Mouse (Mus musculus) hematopoietic stem cell, adult 5-6 weeks (primary cell): ENCODE results near the gene Atp8b4. TPM values are rescaled to one million over a fixed set of nuclear protein-coding genes. Genes with fewer than 3 reads are reported as not detected.
"Not testable (repeated sequence)": the region's sequence is repeated elsewhere in the genome, so short reads cannot be mapped to it uniquely, and the experiment has no call there.

Experiments used
- ATAC-seq, 2 experiments: fragments of 125-278 bp in 1 of 2; replicated peaks in 1 of 2; 2 replicates each; pipeline ENCODE4 v1.8.0; 2016 to 2017; ENCODE audit warnings: inconsistent platforms in 2 of 2, mild to moderate bottlenecking in 2 of 2, moderate number of reproducible peaks in 2 of 2, low read depth in 1 of 2, moderate TSS enrichment in 1 of 2; ENCODE audit not compliant: low FRiP score in 2 of 2, poor library complexity in 2 of 2, severe bottlenecking in 2 of 2, insufficient read depth in 1 of 2, low TSS enrichment in 1 of 2
- total RNA-seq: library from RNA; stranded (forward); fragments of 172-1452, 232-1000 nt; gene quantifications from 2 replicates; pipeline ENCODE4 v1.2.3, GENCODE M21; 2017

The Atp8b4 gene
- total RNA-seq, 1 experiment from 2014 or later, result 31.5 TPM

GRCm38 (mm10) chr2:126466391-126467134 lies 33.9 kb downstream of the Atp8b4 start:
- ATAC-seq, result peak; percentile 87 to 89

- ATAC-seq, result no peak
These were observed 41.8 kb downstream of the Atp8b4 start for GRCm38 (mm10) chr2:126458661-126459060.

- ATAC-seq, result not testable (repeated sequence)
These were observed 42.7 kb downstream of the Atp8b4 start for GRCm38 (mm10) chr2:126457759-126458158.

GRCm38 (mm10) chr2:126450937-126451302 lies 49.6 kb downstream of the Atp8b4 start:
- ATAC-seq, result no peak

GRCm38 (mm10) chr2:126450210-126450936 lies 50.1 kb downstream of the Atp8b4 start:
- no peak for ATAC-seq

GRCm38 (mm10) chr2:126445039-126445438 lies 55.4 kb downstream of the Atp8b4 start:
- no peak for ATAC-seq

DNA sequence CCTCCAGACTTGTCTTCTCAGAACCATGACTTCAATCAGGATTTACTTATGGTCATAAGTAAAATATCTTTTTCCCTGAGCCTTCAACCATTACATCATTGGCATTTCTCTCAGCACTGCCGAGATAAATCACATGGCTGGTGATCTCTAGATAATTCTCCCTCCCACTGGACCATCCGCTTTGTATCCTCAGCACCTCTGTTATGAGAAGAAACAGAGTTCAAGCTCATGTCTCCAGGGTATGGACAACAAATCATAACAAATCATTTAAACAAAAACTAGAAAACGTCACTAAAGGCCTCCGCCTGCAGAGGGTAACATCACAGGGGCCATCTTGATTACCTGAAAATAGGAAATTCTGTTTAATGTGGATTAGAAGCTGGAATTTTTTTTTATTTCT lies 58.9 kb downstream of the Atp8b4 start:
- ATAC-seq, result no peak

DNA sequence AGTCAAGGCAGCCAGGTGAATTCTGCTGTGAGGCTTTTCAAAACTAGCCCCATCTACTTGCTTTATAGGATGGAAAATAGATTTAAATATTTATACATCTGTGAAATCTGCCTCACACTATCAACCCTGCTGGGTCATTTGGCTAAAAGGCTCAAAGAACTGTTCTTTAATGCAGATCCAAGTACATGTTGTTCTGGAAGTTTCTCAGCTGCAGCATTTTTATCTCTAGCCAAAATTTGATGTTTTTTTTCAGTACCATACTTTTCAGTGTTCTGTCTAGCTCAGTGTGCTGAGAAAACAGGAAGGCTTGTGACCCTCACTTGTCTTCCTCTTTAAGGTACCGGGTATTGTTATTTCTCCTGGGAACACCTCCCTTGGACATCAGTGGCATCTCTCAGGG lies 65.8 kb downstream of the Atp8b4 start:
- ATAC-seq, result no peak

DNA sequence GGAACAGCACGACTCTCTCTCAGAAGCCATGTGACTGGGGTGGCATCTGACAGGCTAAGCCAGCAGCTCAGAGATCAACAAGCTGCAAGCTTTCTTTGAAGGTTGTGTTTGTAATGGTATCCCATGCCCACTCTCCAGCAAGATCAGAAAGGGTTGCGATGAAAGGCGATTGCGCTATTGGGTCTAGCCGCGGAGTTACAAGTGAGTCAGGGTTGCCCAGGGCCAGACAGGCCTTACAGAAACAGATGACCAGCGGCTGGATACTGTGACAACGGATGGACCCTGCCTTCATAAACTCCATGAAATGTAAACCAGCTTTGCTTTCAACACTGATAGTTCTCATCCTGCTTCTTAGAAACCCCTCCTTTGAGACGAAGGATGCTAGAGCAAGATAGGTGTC lies 66.2 kb downstream of the Atp8b4 start:
- no peak for ATAC-seq

GRCm38 (mm10) chr2:126432481-126433066 lies 67.9 kb downstream of the Atp8b4 start:
- ATAC-seq, result no peak

GRCm38 (mm10) chr2:126429282-126429681 lies 71.2 kb downstream of the Atp8b4 start:
- ATAC-seq, result peak; percentile 91 to 92

- no peak for ATAC-seq
These were observed 75.3 kb downstream of the Atp8b4 start for GRCm38 (mm10) chr2:126425223-126425622.

DNA sequence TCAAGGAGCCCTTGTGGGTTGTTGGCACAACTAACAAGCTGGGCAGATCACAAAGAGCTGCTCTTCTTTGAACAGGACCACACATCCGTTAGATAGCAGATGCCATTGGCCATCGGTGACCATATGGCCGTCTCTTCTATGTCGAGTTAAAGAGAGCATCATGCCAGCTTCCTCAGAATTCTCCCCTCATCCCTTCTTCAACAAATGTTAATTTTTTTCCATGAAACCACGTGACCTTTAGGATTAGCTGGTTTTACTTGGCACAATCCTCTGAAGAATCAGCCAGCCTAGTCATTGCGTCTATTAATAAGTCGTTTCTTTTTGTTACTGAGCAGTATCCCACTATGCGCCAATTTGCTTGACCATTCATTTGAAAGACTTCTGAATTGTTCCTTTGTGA lies 75.8 kb downstream of the Atp8b4 start:
- no peak for ATAC-seq

- no peak for ATAC-seq
These were observed 79.6 kb downstream of the Atp8b4 start for GRCm38 (mm10) chr2:126420901-126421300.

DNA sequence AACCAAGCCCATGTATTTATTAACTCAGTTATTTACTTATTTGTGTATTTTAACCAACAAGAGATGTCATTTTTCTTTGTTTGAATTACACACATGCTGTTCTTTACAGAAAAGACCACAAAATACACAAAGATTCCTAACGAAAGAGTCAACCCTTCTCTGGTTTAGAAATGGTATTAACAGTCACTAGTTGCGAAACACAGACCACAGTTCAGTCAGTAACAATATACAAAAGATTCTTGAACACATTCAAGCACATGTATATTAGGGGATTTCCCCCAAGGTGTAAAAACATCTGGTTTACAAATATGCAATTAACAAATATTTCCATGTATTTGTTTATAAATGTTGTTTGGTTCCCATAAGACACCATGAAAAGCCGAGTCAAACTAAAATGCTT lies 81.6 kb downstream of the Atp8b4 start:
- no peak for ATAC-seq

DNA sequence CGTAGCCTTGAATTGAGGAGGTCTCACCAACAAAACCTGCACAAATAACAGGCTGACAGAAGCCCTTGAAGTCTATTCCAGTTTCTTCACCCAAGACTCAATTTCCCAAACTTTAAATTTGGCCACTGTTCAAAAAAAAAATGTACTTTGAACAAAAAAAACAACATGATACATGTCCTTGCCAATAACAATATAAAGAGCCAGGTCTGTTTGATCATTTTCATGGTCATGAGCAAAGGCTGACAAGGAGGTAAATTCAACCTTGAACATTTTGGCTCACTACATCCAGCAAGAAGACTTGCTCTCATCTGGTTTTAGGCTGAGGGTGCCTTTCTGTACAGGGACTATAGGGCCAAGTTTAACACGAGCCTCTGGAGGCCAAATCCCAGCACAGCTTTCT lies 83.7 kb downstream of the Atp8b4 start:
- ATAC-seq, result no peak

- no peak for ATAC-seq
These were observed 84.5 kb downstream of the Atp8b4 start for GRCm38 (mm10) chr2:126415981-126416380.

- ATAC-seq, result no peak
These were observed 87.7 kb downstream of the Atp8b4 start for GRCm38 (mm10) chr2:126412759-126413158.
